Mouse (Mus musculus) liver, embryonic 12.5 days (tissue): ENCODE data around the gene Rab3ip. TPM values are rescaled to one million over a fixed set of nuclear protein-coding genes. Genes with fewer than 3 reads are reported as not detected.

Experiments used
- ATAC-seq: fragments of 200-750 bp; cut with Nextera tagmentation; 2 replicates; pipeline ENCODE4 v1.8.0; 2017; ENCODE audit warnings: moderate number of reproducible peaks, mild to moderate bottlenecking, moderate library complexity
- H3K27ac ChIP-seq: fragments of 300-500 bp; sonication (generic); 2 replicates; pipeline ENCODE4 v1.5.1; 2016; ENCODE audit warnings: mild to moderate bottlenecking
- H3K27me3 ChIP-seq: fragments of 300-500 bp; sonication (generic); replicated peaks from 2 replicates; pipeline ENCODE4 v1.6.1; 2016; ENCODE audit warnings: mild to moderate bottlenecking, moderate library complexity
- H3K36me3 ChIP-seq: fragments of 300-500 bp; sonication (generic); 2 replicates; pipeline ENCODE4 v1.6.1; 2016; ENCODE audit warnings: mild to moderate bottlenecking, moderate library complexity
- H3K4me1 ChIP-seq: fragments of 300-500 bp; sonication (generic); 2 replicates; pipeline ENCODE4 v1.6.1; 2016
- H3K4me2 ChIP-seq: fragments of 300-500 bp; sonication (generic); 2 replicates; pipeline ENCODE4 v1.6.1; 2016; ENCODE audit warnings: mild to moderate bottlenecking, moderate library complexity
- H3K4me3 ChIP-seq: fragments of 300-500 bp; sonication (generic); 2 replicates; pipeline ENCODE4 v1.5.1; 2016; ENCODE audit warnings: mild to moderate bottlenecking, moderate library complexity
- H3K9ac ChIP-seq: fragments of 300-500 bp; sonication (generic); 2 replicates; pipeline ENCODE4 v1.6.1; 2016; ENCODE audit warnings: mild to moderate bottlenecking, moderate library complexity
- H3K9me3 ChIP-seq: fragments of 300-500 bp; sonication (generic); replicated peaks from 2 replicates; pipeline ENCODE4 v1.6.1; 2016; ENCODE audit warnings: mild to moderate bottlenecking, moderate library complexity
- WGBS: fragments of 180-500 bp; shearing (Covaris S2); methylation state at CpG from one replicate; pipeline ENCODE4 v1.1.7; 2016; ENCODE audit not compliant: insufficient replicate concordance; 5-methylcytosine and 5-hydroxymethylcytosine counted together
- polyA plus RNA-seq: library from polyadenylated mRNA; unstranded; fragments of >200 nt; fragmentation: Nextera tagmentation; extraction: Ambion mirVana; gene quantifications from 2 replicates; pipeline ENCODE4 v1.2.1, GENCODE M21; 2016

Gene Rab3ip
- polyA plus RNA-seq, 1 experiment from 2014 or later: 11.7 TPM

DNA sequence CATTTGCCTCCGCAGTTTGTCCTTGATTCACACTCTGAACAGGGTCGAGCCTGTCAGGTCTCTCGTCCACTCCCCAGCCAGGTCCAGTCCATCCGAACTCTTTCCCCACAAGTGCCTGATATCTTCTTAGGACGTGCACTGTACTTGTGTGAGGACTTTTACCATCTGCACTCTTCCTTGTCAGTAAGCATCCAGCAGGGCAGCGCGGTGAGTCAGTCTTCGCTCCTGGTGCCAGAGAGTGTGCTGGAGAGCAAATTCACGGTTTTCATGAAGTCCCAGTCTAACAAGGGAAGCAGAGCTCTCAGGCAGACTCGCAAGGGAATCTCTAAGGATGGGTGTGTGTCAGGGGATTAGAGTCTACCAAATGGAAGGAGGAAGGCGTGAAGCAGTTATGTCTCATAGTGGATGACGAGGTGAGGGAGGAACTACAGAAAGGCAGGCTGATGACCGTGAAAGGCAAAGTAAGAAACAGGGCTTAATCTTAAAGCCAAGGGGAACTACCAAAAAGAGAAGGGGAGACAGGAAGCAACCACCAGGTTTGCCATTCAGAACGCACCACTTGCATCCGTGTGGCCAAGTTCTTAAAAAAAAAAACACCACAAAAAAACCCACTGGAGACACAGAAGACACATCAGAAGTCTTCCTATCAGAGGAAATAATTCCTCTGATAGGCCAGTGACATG is 18.9 kb downstream of the Rab3ip start:
- no peak overlapping the region for H3K4me2 ChIP-seq
- no peak for ATAC-seq
- 75% methylated on average over 15 of the region's 15 CpGs for WGBS
- H3K9me3 ChIP-seq: no peaks in the 10 kb centered on the region
- H3K27ac ChIP-seq: no peak overlapping the region
- no peak overlapping the region for H3K9ac ChIP-seq
- H3K4me1 ChIP-seq: peaks cover 4% of the 10 kb centered on the region
- no peaks in the 10 kb centered on the region for H3K27me3 ChIP-seq
- no peak overlapping the region for H3K4me3 ChIP-seq
- H3K36me3 ChIP-seq: peaks cover 33% of the 10 kb centered on the region

DNA sequence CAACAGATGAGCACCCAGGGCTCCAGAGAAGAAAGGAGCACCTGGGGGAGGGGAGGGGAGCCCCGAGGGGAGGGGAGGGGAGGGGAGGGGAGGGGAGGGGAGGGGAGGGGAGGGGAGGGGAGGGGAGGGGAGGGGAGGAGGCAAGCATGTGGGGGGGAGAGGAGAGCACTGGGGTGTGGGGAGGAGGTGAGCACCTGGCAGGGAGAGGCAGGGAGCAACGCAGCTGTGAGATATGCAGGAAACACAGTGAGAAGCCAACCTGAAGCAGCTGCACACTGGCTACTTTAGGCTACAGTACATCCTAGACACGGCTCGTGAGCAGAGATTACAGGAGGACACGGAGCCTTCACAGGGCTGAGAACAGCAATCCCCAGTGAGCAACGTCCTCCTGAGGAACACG is 19.6 kb downstream of the Rab3ip start:
- ATAC-seq: no peak
- no peak overlapping the region for H3K9ac ChIP-seq
- H3K4me1 ChIP-seq: peaks cover 4% of the 10 kb centered on the region
- no peaks in the 10 kb centered on the region for H3K9me3 ChIP-seq
- 73% methylated on average over 6 of the region's 7 CpGs for WGBS
- no peaks in the 10 kb centered on the region for H3K27me3 ChIP-seq
- peaks cover 32% of the 10 kb centered on the region for H3K36me3 ChIP-seq
- H3K4me2 ChIP-seq: no peak overlapping the region
- no peak overlapping the region for H3K4me3 ChIP-seq
- H3K27ac ChIP-seq: no peak overlapping the region

DNA sequence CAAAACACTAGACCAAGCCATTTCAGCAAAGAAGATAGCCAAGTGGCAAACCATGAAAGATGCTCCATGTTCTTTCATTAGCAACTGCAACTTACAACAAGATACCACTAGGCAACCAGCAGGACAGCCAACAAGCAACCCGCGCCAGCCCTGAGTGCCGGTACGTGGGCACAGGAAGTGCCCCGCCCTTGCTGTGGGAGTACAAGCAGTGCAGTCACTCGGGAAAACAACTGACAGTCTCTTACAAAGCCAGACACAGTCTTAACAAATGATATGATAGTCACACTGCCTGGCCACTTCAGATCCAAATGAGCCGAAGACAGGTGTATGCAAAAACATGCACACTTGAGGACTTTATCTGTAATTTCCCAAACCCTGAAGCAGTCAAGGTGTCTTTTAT is 20.1 kb downstream of the Rab3ip start:
- WGBS: 34% methylated on average over 7 of the region's 7 CpGs
- H3K36me3 ChIP-seq: peaks cover 36% of the 10 kb centered on the region
- no peaks in the 10 kb centered on the region for H3K27me3 ChIP-seq
- H3K4me3 ChIP-seq: no peak overlapping the region
- ATAC-seq: no peak
- H3K27ac ChIP-seq: no peak overlapping the region
- H3K4me1 ChIP-seq: peaks cover 4% of the 10 kb centered on the region
- H3K9me3 ChIP-seq: no peaks in the 10 kb centered on the region
- no peak overlapping the region for H3K4me2 ChIP-seq
- no peak overlapping the region for H3K9ac ChIP-seq

DNA sequence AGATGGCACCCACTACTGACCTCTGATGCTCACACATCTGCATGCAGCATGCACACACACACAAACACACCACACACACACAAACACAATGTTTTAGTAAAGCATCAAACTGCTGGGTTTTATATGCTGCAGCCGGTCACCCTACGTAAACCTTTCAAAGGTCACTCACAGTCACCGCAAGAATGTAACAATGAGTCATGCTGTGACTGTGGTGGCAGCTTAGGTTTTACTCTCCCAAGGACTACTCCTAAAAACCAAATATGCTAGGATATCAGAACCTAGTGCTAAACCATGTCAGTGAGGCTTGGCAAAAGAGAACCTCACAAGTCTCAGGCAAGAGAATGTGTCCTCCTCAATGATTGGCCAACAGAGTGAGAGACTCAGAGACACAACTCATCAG is 21.7 kb downstream of the Rab3ip start:
- Histone ChIP-seq H3K9me3 (no peaks in the 10 kb centered on the region), H3K4me1 (peaks cover 4% of the 10 kb centered on the region)

DNA sequence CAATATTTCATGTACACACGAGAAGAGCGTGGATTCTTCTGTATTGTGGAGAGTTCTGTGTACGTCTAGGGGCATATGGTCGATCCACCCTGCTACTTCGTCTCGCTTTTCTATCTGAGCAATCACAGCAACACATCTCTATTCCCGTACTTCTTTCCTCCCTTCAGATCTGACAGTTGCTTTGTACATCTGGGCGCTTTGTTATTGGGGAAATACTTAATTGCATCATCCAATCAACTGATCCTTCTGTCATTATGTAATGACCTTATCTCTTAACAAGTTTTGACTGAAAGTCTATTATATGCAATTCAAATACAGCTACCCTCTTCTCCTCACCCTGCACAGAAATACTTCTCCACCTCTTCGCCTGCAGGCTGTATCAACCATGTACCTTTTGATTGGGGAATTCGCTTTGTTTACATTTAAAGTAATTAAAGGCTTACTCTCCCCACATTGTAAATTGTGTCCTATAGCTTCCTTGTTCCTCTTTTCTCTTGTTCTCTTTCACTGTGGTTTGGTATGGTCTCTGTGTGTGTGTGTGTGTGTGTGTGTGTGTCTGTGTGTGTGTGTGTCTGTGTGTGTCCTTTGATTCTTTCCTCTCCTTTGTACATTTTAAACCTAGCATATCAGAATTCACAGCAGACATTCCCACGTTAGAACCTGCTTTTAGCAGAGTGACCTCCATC is 24.0 kb downstream of the Rab3ip start:
- Histone ChIP-seq H3K27ac (no peak overlapping the region), H3K4me1 (peaks cover 4% of the 10 kb centered on the region), H3K9ac (no peak overlapping the region), H3K27me3 (no peaks in the 10 kb centered on the region), H3K4me3 (no peak overlapping the region), H3K4me2 (no peak overlapping the region), H3K9me3 (no peaks in the 10 kb centered on the region), H3K36me3 (peaks cover 55% of the 10 kb centered on the region)
- WGBS: 80% methylated on average over 11 of the region's 11 CpGs
- ATAC-seq: no peak

More for the DNA sequence above, 21.7 kb downstream of the Rab3ip start:
- WGBS: 91% methylated on average over 3 of the region's 3 CpGs
- H3K27ac ChIP-seq: no peak overlapping the region
- no peaks in the 10 kb centered on the region for H3K27me3 ChIP-seq
- H3K4me3 ChIP-seq: no peak overlapping the region
- H3K36me3 ChIP-seq: peaks cover 49% of the 10 kb centered on the region
- ATAC-seq: no peak
- H3K4me2 ChIP-seq: no peak overlapping the region
- H3K9ac ChIP-seq: no peak overlapping the region

DNA sequence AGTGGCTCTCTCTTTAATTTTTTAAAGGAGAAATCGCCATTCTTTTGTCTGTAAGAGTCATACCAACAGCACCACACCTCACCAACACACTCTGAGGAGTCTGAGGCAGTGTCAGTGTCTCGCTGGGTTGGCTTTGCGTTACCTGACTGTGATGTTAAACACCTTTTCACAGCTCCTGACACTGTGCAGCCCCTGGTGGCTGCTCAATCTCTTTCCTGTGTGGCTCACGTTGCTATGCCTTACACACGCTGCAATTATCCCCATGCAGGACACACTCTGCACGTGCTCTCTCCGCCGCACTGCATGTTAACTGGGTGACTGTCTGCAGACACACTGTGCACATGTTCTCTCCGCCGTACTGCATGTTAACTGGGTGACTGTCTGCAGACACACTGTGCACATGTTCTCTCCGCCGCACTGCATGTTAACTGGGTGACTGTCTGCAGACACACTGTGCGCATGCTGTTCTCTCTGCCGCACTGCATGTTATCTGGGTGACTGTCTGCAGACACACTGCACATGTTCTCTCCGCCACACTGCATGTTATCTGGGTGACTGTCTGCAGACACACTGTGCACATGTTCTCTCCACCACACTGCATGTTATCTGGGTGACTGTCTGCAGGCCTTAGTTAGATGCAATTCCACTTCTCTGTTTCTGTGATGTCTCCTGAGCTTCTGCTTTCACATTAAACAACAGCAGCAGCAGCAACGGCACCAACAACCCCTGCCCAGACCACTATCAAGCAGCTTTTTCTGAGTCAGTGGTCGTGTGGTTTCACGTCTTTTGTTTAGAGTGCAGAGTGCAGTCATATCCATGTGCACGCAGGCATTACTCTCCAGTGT is 26.7 kb downstream of the Rab3ip start:
- Histone ChIP-seq H3K9me3 (no peaks in the 10 kb centered on the region), H3K9ac (no peak overlapping the region), H3K4me2 (no peak overlapping the region), H3K4me3 (no peak overlapping the region), H3K27ac (no peak overlapping the region), H3K27me3 (no peaks in the 10 kb centered on the region), H3K4me1 (no peaks in the 10 kb centered on the region), H3K36me3 (peaks cover 51% of the 10 kb centered on the region)
- no peak for ATAC-seq
- 86% methylated on average over 19 of the region's 19 CpGs for WGBS

DNA sequence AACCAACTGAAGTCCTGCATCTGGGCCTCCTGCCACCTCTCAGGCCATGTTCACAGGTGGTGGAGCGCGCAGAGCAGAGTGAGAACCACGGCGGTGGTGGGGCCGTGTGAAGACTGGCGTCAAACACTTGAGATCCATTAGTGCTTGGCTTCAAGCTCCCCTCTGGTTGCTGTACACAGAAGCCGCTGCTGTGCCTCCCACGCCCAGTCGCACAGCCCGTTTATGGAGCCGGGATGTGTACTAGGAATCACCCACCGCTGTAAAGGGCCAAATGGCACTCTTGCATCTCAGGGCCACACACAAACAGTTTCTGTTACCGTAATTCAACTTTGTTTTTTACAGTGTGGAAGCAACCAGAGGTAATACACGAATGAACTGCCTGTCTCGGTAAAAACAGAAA is 28.4 kb downstream of the Rab3ip start:
- Histone ChIP-seq H3K9me3 (no peaks in the 10 kb centered on the region), H3K9ac (no peak overlapping the region), H3K36me3 (peaks cover 47% of the 10 kb centered on the region), H3K4me3 (no peak overlapping the region), H3K4me1 (no peaks in the 10 kb centered on the region), H3K4me2 (no peak overlapping the region), H3K27ac (no peak overlapping the region), H3K27me3 (no peaks in the 10 kb centered on the region)
- no peak for ATAC-seq
- WGBS: 87% methylated on average over 15 of the region's 15 CpGs

DNA sequence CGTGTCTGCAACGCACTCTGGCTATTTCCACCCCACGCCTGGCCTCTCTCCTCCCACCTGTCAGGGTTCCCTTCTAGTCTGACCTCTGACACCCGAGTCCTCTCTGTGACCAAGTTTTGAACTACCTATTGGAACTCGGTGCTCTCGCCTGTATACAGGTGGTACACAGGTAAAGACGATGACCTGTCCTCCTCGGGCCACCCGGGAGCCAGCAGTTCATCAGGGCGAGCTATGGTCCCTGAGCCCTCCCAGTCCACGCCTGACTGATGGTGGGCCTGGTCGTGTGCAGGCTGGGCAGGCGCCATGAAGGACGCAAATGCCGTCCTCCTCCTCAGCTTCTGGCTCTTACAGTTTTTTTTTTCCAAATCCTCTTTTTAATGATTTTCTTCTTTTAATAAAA is 29.2 kb downstream of the Rab3ip start:
- Histone ChIP-seq H3K36me3 (peaks cover 46% of the 10 kb centered on the region), H3K27me3 (no peaks in the 10 kb centered on the region), H3K27ac (no peak overlapping the region), H3K4me2 (no peak overlapping the region), H3K9me3 (no peaks in the 10 kb centered on the region), H3K4me1 (no peaks in the 10 kb centered on the region), H3K9ac (no peak overlapping the region), H3K4me3 (no peak overlapping the region)
- 78% methylated on average over 15 of the region's 15 CpGs for WGBS
- ATAC-seq: no peak

DNA sequence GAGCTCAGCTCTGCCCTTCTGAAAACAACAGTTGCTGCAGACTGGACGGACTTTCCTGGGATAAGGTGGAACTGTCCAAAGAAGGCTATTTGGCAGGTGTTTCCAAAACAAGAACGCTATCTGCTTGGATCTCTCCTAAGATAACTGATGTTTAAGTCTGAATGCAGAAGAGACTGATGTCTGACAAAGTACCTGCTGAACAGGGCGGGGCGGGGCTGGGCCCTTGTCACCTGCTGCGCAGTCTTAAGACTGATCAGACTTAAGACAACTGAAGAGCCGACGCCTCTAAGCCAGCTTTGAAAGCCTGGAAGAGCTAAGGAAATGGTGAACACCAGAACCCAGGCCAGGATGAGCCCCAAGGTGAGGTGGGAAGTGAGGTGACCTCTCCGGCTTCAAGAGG is 29.9 kb downstream of the Rab3ip start:
- H3K27me3 ChIP-seq: no peaks in the 10 kb centered on the region
- no peak overlapping the region for H3K9ac ChIP-seq
- WGBS: 89% methylated on average over 8 of the region's 8 CpGs
- peaks cover 44% of the 10 kb centered on the region for H3K36me3 ChIP-seq
- no peak overlapping the region for H3K4me2 ChIP-seq
- ATAC-seq: no peak
- H3K4me1 ChIP-seq: no peaks in the 10 kb centered on the region
- H3K4me3 ChIP-seq: no peak overlapping the region
- H3K9me3 ChIP-seq: no peaks in the 10 kb centered on the region
- H3K27ac ChIP-seq: no peak overlapping the region

DNA sequence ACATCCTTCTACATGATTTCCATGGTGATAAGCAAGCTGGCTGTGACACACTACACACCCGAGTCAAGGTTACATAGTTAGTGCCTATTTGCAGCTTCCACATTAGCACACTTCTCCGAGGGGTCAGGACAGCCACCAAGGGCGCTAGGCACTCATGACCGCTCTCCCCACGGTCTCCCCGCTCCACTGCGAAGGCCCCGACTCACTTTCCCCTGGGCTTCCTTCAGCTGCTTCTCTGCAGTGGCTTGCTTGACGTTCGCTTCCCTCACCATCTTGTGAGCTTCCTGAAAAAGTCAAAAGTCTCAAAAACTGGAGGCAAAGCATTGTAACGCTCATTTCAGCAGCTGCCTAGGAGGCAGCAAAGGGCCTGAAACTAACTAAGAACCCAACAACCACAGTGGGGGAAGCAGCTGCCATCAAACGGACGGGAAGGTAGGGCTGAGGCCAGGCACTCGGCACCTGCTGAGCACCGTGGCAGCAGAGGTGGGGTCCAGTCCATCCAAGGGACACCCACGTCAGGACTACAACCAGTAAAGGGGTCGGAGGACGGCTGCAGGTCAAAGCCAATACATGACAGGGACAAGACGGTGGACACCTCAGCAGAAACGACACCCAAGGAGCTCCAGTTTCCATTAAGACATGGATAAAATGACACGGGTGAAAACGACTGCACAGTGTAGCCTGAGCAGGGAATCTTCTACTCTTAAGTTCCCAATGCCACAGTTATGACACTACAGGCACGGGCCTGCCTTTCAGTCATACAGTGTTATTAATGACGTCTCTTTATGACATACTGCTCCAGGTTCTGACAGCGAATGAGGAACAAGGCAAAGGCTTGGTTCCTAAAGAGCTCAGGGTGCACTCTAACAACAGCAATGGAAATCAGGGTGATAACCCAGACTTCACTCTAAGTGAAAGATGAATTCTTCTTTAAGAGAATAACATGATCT is 30.9 kb downstream of the Rab3ip start:
- Histone ChIP-seq H3K9me3 (no peaks in the 10 kb centered on the region), H3K4me1 (no peaks in the 10 kb centered on the region), H3K27me3 (no peaks in the 10 kb centered on the region), H3K27ac (no peak overlapping the region), H3K4me3 (no peak overlapping the region), H3K36me3 (peaks cover 42% of the 10 kb centered on the region), H3K9ac (no peak overlapping the region), H3K4me2 (no peak overlapping the region)
- no peak for ATAC-seq
- 79% methylated on average over 25 of the region's 25 CpGs for WGBS

DNA sequence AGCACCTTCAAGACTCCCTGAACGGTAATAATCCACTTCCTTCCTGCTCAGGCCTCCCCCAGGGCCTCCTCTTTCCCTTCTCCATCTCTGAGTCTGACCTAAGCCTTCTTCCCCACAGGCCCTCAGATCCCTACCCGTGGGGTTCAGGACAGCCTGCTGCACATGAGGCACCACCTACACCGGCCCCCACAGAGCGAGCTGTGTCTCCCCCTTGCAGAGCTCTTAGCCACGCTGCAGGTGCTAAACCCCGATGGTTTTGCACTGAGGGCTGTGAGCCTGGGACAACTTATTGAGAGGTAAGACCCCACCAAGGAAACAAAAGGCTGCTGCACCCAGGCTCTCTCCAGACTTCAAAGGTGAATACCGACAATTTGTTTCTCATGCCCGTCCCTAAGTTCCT is 34.0 kb downstream of the Rab3ip start:
- Histone ChIP-seq H3K4me1 (peaks cover 4% of the 10 kb centered on the region; the same call in 1 of the 2 replicates), H3K4me3 (no peak overlapping the region), H3K27me3 (no peaks in the 10 kb centered on the region), H3K36me3 (peaks cover 38% of the 10 kb centered on the region), H3K4me2 (no peak overlapping the region), H3K9me3 (no peaks in the 10 kb centered on the region), H3K9ac (no peak overlapping the region), H3K27ac (no peak overlapping the region)
- no peak for ATAC-seq
- WGBS: 73% methylated on average over 8 of the region's 8 CpGs
